Mouse (Mus musculus): ENCODE results near the gene Rnf126. TPM values are rescaled to one million over a fixed set of nuclear protein-coding genes. Genes with fewer than 3 reads are reported as not detected.

Rnf126 gene
- total RNA-seq, 1 experiment, result 66.7 TPM

DNA sequence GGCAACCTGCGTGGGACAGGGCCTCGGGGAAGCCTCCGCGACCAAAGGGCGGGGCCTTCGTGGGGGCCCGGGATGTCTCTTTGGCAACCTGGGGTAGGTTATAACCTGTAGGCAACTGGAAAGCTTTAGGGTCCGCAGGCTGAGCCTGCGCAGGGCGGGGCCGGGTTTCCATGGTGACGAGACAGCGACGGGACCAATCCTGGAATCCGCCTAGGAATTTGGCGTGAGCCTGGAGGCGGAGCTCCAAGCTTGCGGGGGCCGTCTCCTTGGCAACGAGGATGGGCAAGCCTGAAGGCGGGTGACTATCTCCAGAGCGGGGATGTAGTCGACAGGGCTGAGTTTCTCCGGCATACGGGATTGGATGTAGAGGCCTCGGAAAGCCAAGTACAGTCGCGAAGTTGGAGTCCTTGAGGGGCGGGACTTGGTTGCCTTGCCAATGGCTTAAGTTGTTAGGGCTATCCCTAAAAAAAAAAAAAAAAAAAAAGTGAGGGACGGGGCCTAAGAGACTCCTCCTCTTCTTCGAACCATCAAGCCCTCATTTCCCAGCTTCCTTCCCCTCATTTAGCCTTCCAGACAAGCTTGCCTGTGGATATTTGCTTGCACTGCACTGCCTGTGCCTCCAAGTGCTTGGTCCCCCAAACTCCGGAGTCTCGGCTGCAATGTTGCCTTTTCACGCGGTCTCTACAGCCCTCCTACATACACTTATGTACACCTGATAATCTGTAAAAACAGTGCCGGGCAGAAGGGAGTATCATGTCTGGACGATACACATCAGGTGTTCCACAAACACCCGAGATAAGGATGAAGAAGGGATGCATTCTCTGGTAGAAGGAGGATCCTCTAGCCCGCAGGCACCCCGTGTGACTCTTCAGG, 856 bp upstream of the Rnf126 start:
- peak; percentile 94 for DNase-seq (ENCODE audit: low read depth, low spot score)
- peak overlapping the region; percentile 68 for H3K9ac ChIP-seq (ENCODE audit: insufficient read depth, low read depth, low read length, poor library complexity, severe bottlenecking)
- peak overlapping the region; percentile 79 to 81 for H3K4me3 ChIP-seq (ENCODE audit: insufficient read depth in 1 of 2, low read depth in 1 of 2, low read length in 2 of 2, poor library complexity in 1 of 2, severe bottlenecking in 1 of 2)
- TF ChIP-seq MAFK (IDR thresholded peaks at IDR 0.05; ENCODE audit: insufficient read depth, low read depth, low read length) (no peak), ZNF384 (IDR thresholded peaks at IDR 0.05; ENCODE audit: low read depth, low read length) (peak; percentile 88)
- H3K36me3 ChIP-seq (ENCODE audit: control insufficient read depth, insufficient read depth, low read length, poor library complexity, severe bottlenecking), result peaks cover 13% of the 10 kb centered on the region; the same call in 1 of the 2 replicates
- no peaks in the 10 kb centered on the region for H3K9me3 ChIP-seq (ENCODE audit: control insufficient read depth, insufficient read depth, low read depth, low read length)
- in situ Hi-C loops (cut with MboI; ENCODE audit: low sequenced_read_pairs in 2 of 2, unreplicated experiment in 2 of 2), result no loop called here
- peaks cover 2 to 17% of the 10 kb centered on the region in 2 experiments; a peak in 1 of 4 replicates for H3K4me1 ChIP-seq (ENCODE audit: control insufficient read depth in 2 of 2, insufficient read depth in 2 of 2, low read length in 2 of 2, poor library complexity in 1 of 2)
- peak overlapping the region; percentile 79 for H3K27ac ChIP-seq (ENCODE audit: insufficient read depth, low read depth, low read length, poor library complexity, severe bottlenecking)

DNA sequence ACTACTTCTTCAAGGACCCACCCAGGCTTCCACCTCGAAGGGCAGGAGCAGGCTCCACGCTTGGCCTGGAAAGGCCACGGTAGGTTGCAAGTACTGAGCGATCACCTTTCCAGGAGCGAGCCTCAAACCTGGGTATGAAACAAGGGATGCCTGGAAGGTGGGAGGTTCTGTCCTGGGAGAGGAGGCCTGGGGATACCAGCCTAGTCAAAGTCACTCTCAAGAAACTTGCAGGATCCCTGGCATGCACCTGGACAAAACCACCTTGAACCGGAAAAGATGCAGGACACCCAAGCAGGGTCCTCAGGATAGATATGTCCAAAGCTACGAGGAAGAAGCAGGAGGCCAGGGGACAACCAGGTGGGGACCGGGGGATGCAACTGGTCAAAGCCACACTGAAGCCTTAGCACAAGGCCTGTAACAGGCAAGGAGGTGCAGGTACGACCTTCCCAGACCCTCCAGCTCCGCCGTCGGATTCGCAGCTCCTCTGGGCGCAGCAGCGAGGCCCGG, 698 bp downstream of the Rnf126 start:
- peak overlapping the region; percentile 88 to 93 for H3K4me3 ChIP-seq (ENCODE audit: insufficient read depth in 1 of 2, low read depth in 1 of 2, low read length in 2 of 2, poor library complexity in 1 of 2, severe bottlenecking in 1 of 2)
- peak overlapping the region; percentile 88; the same call in 1 of the 2 replicates for H3K27ac ChIP-seq (ENCODE audit: insufficient read depth, low read depth, low read length, poor library complexity, severe bottlenecking)
- peaks cover 2 to 17% of the 10 kb centered on the region in 2 experiments; a peak in 1 of 4 replicates for H3K4me1 ChIP-seq (ENCODE audit: control insufficient read depth in 2 of 2, insufficient read depth in 2 of 2, low read length in 2 of 2, poor library complexity in 1 of 2)
- in situ Hi-C loops (cut with MboI; ENCODE audit: low sequenced_read_pairs in 2 of 2, unreplicated experiment in 2 of 2), result no loop called here
- H3K36me3 ChIP-seq (ENCODE audit: control insufficient read depth, insufficient read depth, low read length, poor library complexity, severe bottlenecking), result peaks cover 29% of the 10 kb centered on the region
- H3K9ac ChIP-seq (ENCODE audit: insufficient read depth, low read depth, low read length, poor library complexity, severe bottlenecking), result peak overlapping the region; percentile 95
- no peak for DNase-seq (ENCODE audit: low read depth, low spot score)
- TF ChIP-seq CHD2 (IDR thresholded peaks at IDR 0.05; ENCODE audit: low read depth, low read length) (no peak), HCFC1 (IDR thresholded peaks at IDR 0.05; ENCODE audit: borderline replicate concordance, insufficient read depth, low read length) (no peak), ZNF384 (IDR thresholded peaks at IDR 0.05; ENCODE audit: low read depth, low read length) (no peak), MAFK (IDR thresholded peaks at IDR 0.05; ENCODE audit: insufficient read depth, low read depth, low read length) (no peak), ZC3H11A (IDR thresholded peaks at IDR 0.05; ENCODE audit: borderline replicate concordance, low read depth, low read length) (no peak)
- H3K9me3 ChIP-seq (ENCODE audit: control insufficient read depth, insufficient read depth, low read depth, low read length), result no peaks in the 10 kb centered on the region

GRCm38 (mm10) chr10:79765228-79765745, 1.5 kb downstream of the Rnf126 start:
- peak overlapping the region; percentile 95; the same call in 1 of the 2 replicates for H3K9ac ChIP-seq (ENCODE audit: insufficient read depth, low read depth, low read length, poor library complexity, severe bottlenecking)
- TF ChIP-seq HCFC1 (IDR thresholded peaks at IDR 0.05; ENCODE audit: borderline replicate concordance, insufficient read depth, low read length) (no peak), ZC3H11A (IDR thresholded peaks at IDR 0.05; ENCODE audit: borderline replicate concordance, low read depth, low read length) (no peak), ZNF384 (IDR thresholded peaks at IDR 0.05; ENCODE audit: low read depth, low read length) (no peak), MAFK (IDR thresholded peaks at IDR 0.05; ENCODE audit: insufficient read depth, low read depth, low read length) (no peak), CHD2 (IDR thresholded peaks at IDR 0.05; ENCODE audit: low read depth, low read length) (no peak)
- peaks cover 2 to 17% of the 10 kb centered on the region in 2 experiments; a peak in 1 of 4 replicates for H3K4me1 ChIP-seq (ENCODE audit: control insufficient read depth in 2 of 2, insufficient read depth in 2 of 2, low read length in 2 of 2, poor library complexity in 1 of 2)
- H3K9me3 ChIP-seq (ENCODE audit: control insufficient read depth, insufficient read depth, low read depth, low read length), result no peaks in the 10 kb centered on the region
- peaks cover 35% of the 10 kb centered on the region for H3K36me3 ChIP-seq (ENCODE audit: control insufficient read depth, insufficient read depth, low read length, poor library complexity, severe bottlenecking)
- in situ Hi-C loops (cut with MboI; ENCODE audit: low sequenced_read_pairs in 2 of 2, unreplicated experiment in 2 of 2), result no loop called here
- H3K27ac ChIP-seq (ENCODE audit: insufficient read depth, low read depth, low read length, poor library complexity, severe bottlenecking), result no peak overlapping the region
- DNase-seq (ENCODE audit: low read depth, low spot score), result no peak
- peak overlapping the region; percentile 88 to 93; a peak in 3 of 4 replicates for H3K4me3 ChIP-seq (ENCODE audit: insufficient read depth in 1 of 2, low read depth in 1 of 2, low read length in 2 of 2, poor library complexity in 1 of 2, severe bottlenecking in 1 of 2)

- in situ Hi-C loops (cut with MboI; ENCODE audit: low sequenced_read_pairs in 2 of 2, unreplicated experiment in 2 of 2), result no loop called here
- Histone ChIP-seq H3K9me3 (ENCODE audit: control insufficient read depth, insufficient read depth, low read depth, low read length) (no peaks in the 10 kb centered on the region), H3K4me3 (ENCODE audit: insufficient read depth in 1 of 2, low read depth in 1 of 2, low read length in 2 of 2, poor library complexity in 1 of 2, severe bottlenecking in 1 of 2) (no peak overlapping the region), H3K27ac (ENCODE audit: insufficient read depth, low read depth, low read length, poor library complexity, severe bottlenecking) (no peak overlapping the region), H3K4me1 (ENCODE audit: control insufficient read depth in 2 of 2, insufficient read depth in 2 of 2, low read length in 2 of 2, poor library complexity in 1 of 2) (peaks cover 2 to 18% of the 10 kb centered on the region in 2 experiments; a peak in 1 of 4 replicates), H3K9ac (ENCODE audit: insufficient read depth, low read depth, low read length, poor library complexity, severe bottlenecking) (0 out of 2 replicates have a peak overlapping the region, but pooled peaks have one; percentile 4), H3K36me3 (ENCODE audit: control insufficient read depth, insufficient read depth, low read length, poor library complexity, severe bottlenecking) (peaks cover 37% of the 10 kb centered on the region)
- no peak for DNase-seq (ENCODE audit: low read depth, low spot score)
- TF ChIP-seq ZC3H11A (IDR thresholded peaks at IDR 0.05; ENCODE audit: borderline replicate concordance, low read depth, low read length) (no peak), MAFK (IDR thresholded peaks at IDR 0.05; ENCODE audit: insufficient read depth, low read depth, low read length) (no peak), HCFC1 (IDR thresholded peaks at IDR 0.05; ENCODE audit: borderline replicate concordance, insufficient read depth, low read length) (no peak), CHD2 (IDR thresholded peaks at IDR 0.05; ENCODE audit: low read depth, low read length) (no peak), ZNF384 (IDR thresholded peaks at IDR 0.05; ENCODE audit: low read depth, low read length) (no peak)
Observed at GRCm38 (mm10) chr10:79764234-79764633, 2.5 kb downstream of the Rnf126 start.

Measured in ES-E14 (cell line).